Mouse (Mus musculus) splenic B cell, adult 2 months (primary cell): ENCODE data around the gene Milr1.
A peak's percentile ranks its signal among the peaks of the same experiment; 100 is the strongest.
"Not testable (repeated sequence)": the region's sequence is repeated elsewhere in the genome, so short reads cannot be mapped to it uniquely, and the experiment has no call there.

ENCODE experiments used
- DNase-seq: peaks from one replicate; pipeline ENCODE4 v3.0.0-alpha.2; 2011; ENCODE audit warnings: low read depth, low spot score
- H3K27me3 ChIP-seq: 2 replicates; pipeline ENCODE4 v1.6.1; 2012; ENCODE audit warnings: mild to moderate bottlenecking, low read length, moderate library complexity, mixed read lengths; ENCODE audit not compliant: control insufficient read depth, poor library complexity, insufficient read depth, severe bottlenecking
- H3K36me3 ChIP-seq: 2 replicates; pipeline ENCODE4 v1.6.1; 2012; ENCODE audit warnings: mild to moderate bottlenecking, low read length, moderate library complexity, mixed read lengths; ENCODE audit not compliant: control insufficient read depth, poor library complexity, insufficient read depth, severe bottlenecking

The Milr1 gene

GRCm38 (mm10) chr11:106744949-106745348 lies 6.1 kb upstream of the Milr1 start:
- DNase-seq: peak; percentile 59
- Histone ChIP-seq H3K36me3 (peaks cover 16% of the 10 kb centered on the region; the same call in 1 of the 2 replicates), H3K27me3 (no peaks in the 10 kb centered on the region)

- not testable (repeated sequence) for H3K27me3 ChIP-seq, H3K36me3 ChIP-seq
- peak; percentile 50 for DNase-seq
Measured at GRCm38 (mm10) chr11:106749557-106750120, 1.4 kb upstream of the Milr1 start.

GRCm38 (mm10) chr11:106750121-106750751 lies 790 bp upstream of the Milr1 start, which contains the start of gene Pecam1:
Gene Pecam1, minus strand, starts transcription at chr11:106750628.
- peaks cover 8% of the 10 kb centered on the region; the same call in 1 of the 2 replicates for H3K36me3 ChIP-seq
- peak; percentile 81 for DNase-seq
- no peaks in the 10 kb centered on the region for H3K27me3 ChIP-seq

GRCm38 (mm10) chr11:106752103-106752502 lies 1.1 kb downstream of the Milr1 start:
- DNase-seq: peak; percentile 70
- H3K36me3 ChIP-seq: peaks cover 3% of the 10 kb centered on the region; the same call in 1 of the 2 replicates
- H3K27me3 ChIP-seq: no peaks in the 10 kb centered on the region

- Histone ChIP-seq H3K36me3 (peaks cover 1% of the 10 kb centered on the region; the same call in 1 of the 2 replicates), H3K27me3 (no peaks in the 10 kb centered on the region)
- no peak for DNase-seq
Measured at GRCm38 (mm10) chr11:106753314-106753713, 2.3 kb downstream of the Milr1 start.

- H3K36me3 ChIP-seq: peaks cover 1% of the 10 kb centered on the region; the same call in 1 of the 2 replicates
- no peak for DNase-seq
- no peaks in the 10 kb centered on the region for H3K27me3 ChIP-seq
Measured at GRCm38 (mm10) chr11:106755583-106755982, 4.6 kb downstream of the Milr1 start.

- peak; percentile 81 for DNase-seq
- Histone ChIP-seq H3K27me3 (no peaks in the 10 kb centered on the region), H3K36me3 (peaks cover 1% of the 10 kb centered on the region; the same call in 1 of the 2 replicates)
Measured at GRCm38 (mm10) chr11:106759028-106759427, 8.0 kb downstream of the Milr1 start.

GRCm38 (mm10) chr11:106760511-106760910 lies 9.5 kb downstream of the Milr1 start:
- Histone ChIP-seq H3K27me3 (no peaks in the 10 kb centered on the region), H3K36me3 (peaks cover 1% of the 10 kb centered on the region)
- no peak for DNase-seq

GRCm38 (mm10) chr11:106762139-106762799 lies 11.2 kb downstream of the Milr1 start:
- no peaks in the 10 kb centered on the region for H3K27me3 ChIP-seq
- H3K36me3 ChIP-seq: peaks cover 5% of the 10 kb centered on the region
- peak; percentile 90 for DNase-seq

- Histone ChIP-seq H3K36me3 (peaks cover 8% of the 10 kb centered on the region), H3K27me3 (no peaks in the 10 kb centered on the region)
- no peak for DNase-seq
Measured at GRCm38 (mm10) chr11:106762800-106763185, 11.8 kb downstream of the Milr1 start.

- H3K27me3 ChIP-seq: no peaks in the 10 kb centered on the region
- H3K36me3 ChIP-seq: peaks cover 13% of the 10 kb centered on the region
- no peak for DNase-seq
Measured at GRCm38 (mm10) chr11:106766611-106767162, 15.7 kb downstream of the Milr1 start.

- peaks cover 13% of the 10 kb centered on the region for H3K36me3 ChIP-seq
- no peaks in the 10 kb centered on the region for H3K27me3 ChIP-seq
- DNase-seq: no peak
Measured at GRCm38 (mm10) chr11:106767516-106767915, 16.5 kb downstream of the Milr1 start.

- peak; percentile 80 for DNase-seq
- H3K36me3 ChIP-seq: peaks cover 35% of the 10 kb centered on the region
- no peaks in the 10 kb centered on the region for H3K27me3 ChIP-seq
Measured at GRCm38 (mm10) chr11:106770195-106770974, 19.4 kb downstream of the Milr1 start.

- H3K36me3 ChIP-seq: peaks cover 37% of the 10 kb centered on the region
- no peaks in the 10 kb centered on the region for H3K27me3 ChIP-seq
- DNase-seq: peak; percentile 11
Measured at GRCm38 (mm10) chr11:106773061-106773460, 22.0 kb downstream of the Milr1 start.
